Mouse (Mus musculus) E14TG2a.4 (cell line): ENCODE results near the gene B3gnt2.
A peak's percentile ranks its signal among the peaks of the same experiment; 100 is the strongest.

Experiments
- H3K27me3 ChIP-seq: 2 replicates; pipeline ENCODE4 v1.6.1; 2014; ENCODE audit warnings: low read length, control low read depth; ENCODE audit not compliant: insufficient read depth
- H3K36me3 ChIP-seq: 2 replicates; pipeline ENCODE4 v1.6.1; 2014; ENCODE audit warnings: low read length, control low read depth; ENCODE audit not compliant: insufficient read depth
- H3K4me1 ChIP-seq: replicated peaks from 2 replicates; pipeline ENCODE4 v1.6.1; 2014; ENCODE audit warnings: low read depth, low read length, control low read depth
- H3K4me3 ChIP-seq: replicated peaks from 2 replicates; pipeline ENCODE4 v1.5.1; 2014; ENCODE audit warnings: mild to moderate bottlenecking, low read length
- H3K9me3 ChIP-seq: 2 replicates; pipeline ENCODE4 v1.6.1; 2014; ENCODE audit warnings: low read length, control low read depth
- CTCF ChIP-seq: conservative IDR thresholded peaks from 2 replicates; pipeline ENCODE4 v1.5.1; 2014; ENCODE audit warnings: low read length
- NANOG ChIP-seq: IDR thresholded peaks from 2 replicates; pipeline ENCODE4 v1.6.1; 2014; ENCODE audit warnings: borderline replicate concordance, low read length, mixed read lengths
- POU5F1 ChIP-seq: IDR thresholded peaks from 2 replicates; pipeline ENCODE4 v1.6.1; 2014; ENCODE audit warnings: low read length, borderline replicate concordance

The B3gnt2 gene

DNA sequence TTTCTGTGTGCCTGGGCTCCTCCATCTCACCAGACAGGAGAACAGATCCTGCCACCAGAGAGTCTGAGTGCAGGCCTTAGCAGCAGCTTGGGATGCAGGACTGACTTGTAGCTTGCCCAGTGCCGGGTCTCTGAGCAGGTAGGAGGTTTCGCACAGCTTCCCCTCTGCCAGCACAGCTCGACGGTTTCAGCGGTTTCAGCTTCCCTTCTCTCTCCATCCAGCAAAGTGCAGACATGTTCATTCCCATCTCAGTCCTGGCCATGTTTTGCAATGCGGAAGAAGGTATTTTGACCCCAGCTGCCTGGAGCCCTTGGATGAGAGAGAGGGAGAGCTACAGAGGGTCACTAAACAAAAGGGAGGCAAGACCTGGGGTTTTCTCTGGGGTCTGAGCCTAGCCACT lies 30.1 kb downstream of the B3gnt2 start:
- no peak for TF ChIP-seq CTCF
- TF ChIP-seq NANOG: no peak
- TF ChIP-seq POU5F1: no peak
- peaks cover 66% of the 10 kb centered on the region for H3K36me3 ChIP-seq
- peaks cover 23% of the 10 kb centered on the region for H3K9me3 ChIP-seq
- H3K27me3 ChIP-seq: no peaks in the 10 kb centered on the region
- H3K4me1 ChIP-seq: peaks cover 85% of the 10 kb centered on the region
- H3K4me3 ChIP-seq: peak overlapping the region; percentile 67

DNA sequence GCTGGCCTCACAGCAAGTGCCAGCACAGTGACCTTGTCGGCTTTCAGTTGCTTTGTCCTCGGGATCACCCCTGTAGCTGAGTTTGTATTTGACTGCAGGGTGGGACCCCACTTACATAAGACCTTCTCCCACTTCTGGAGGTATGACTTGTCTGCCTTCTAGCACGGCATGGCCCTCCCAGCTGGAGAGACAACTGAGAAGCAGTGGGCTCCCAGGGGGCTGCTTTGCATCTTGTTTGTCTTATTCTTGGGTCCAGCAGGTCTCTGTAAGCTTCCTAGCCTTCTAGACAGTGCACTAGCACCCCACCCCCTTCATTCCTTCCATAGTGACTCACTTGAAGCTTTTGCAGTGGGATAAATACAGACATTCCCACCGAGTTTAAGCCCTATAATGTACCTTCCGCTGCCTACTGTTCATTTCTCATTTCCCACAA lies 30.6 kb downstream of the B3gnt2 start:
- Histone ChIP-seq H3K4me3 (peak overlapping the region; percentile 67), H3K36me3 (peaks cover 61% of the 10 kb centered on the region), H3K4me1 (peaks cover 80% of the 10 kb centered on the region), H3K27me3 (no peaks in the 10 kb centered on the region), H3K9me3 (peaks cover 25% of the 10 kb centered on the region)
- TF ChIP-seq NANOG (peak; percentile 77; the same call in 1 of the 2 replicates), CTCF (no peak), POU5F1 (no peak)

DNA sequence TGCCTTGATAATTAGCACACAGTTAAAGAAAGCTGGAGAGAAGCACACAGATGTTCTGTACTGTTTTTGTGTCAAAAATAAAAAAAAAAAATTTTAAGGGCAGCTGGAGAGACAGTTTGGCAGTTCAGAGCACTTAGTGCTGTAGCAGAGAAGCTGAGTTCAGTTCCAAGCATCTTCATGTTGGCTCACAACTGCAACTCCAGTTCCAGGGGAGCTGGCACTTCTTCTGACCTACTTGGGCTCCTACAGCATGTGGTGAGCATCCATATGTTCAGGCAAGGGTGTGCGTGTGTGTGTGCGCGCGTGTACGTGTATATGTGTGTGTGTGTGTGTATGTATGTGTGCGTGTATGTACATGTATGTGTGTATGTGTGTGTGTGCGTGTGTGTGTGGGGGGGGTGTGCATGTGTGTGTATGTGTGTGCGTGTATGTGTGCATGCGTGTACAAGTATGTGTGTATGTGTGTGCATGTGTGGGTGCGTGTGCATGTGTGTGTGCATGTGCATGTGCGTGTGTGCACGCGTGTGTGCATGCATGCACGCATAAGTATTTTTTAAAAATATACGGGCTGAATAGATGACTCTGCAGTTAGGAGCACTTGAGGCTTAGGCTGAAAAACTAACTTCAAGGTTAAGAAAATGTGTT lies 31.7 kb downstream of the B3gnt2 start:
- Histone ChIP-seq H3K27me3 (no peaks in the 10 kb centered on the region), H3K9me3 (peaks cover 25% of the 10 kb centered on the region), H3K4me3 (no peak overlapping the region), H3K4me1 (peaks cover 78% of the 10 kb centered on the region), H3K36me3 (peaks cover 53% of the 10 kb centered on the region)
- TF ChIP-seq NANOG: no peak
- no peak for TF ChIP-seq CTCF
- no peak for TF ChIP-seq POU5F1

DNA sequence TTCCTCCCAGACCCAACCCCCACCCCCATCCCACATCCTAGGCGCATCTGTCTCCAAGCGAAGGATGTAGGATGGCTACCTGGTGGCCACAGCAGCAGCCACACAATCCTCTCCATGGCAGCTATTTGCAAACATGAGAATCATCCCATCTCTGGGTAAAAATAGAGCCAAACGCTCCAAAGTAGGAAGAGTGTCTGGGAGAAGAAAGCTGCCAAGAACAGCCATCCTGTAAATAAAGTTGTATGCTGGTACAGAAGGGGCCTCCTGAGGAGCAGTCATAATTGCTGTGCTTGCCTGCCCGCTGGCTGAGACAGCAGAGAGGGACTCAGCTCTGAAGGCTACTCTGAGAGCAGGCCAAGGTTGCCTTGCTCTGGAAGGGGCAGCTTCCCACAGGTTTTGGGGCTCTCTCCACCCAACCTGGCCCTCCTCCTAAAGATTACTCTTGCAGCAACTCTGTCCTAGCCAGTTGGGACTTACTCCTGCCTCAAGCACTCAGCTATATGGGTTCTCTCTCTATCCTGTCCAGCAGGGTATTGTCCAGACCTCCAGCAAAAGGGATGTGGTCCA lies 33.2 kb downstream of the B3gnt2 start:
- no peak overlapping the region for H3K4me3 ChIP-seq
- TF ChIP-seq CTCF (no peak), NANOG (no peak)
- H3K4me1 ChIP-seq: peaks cover 72% of the 10 kb centered on the region
- no peaks in the 10 kb centered on the region for H3K27me3 ChIP-seq
- peaks cover 25% of the 10 kb centered on the region for H3K9me3 ChIP-seq
- peaks cover 38% of the 10 kb centered on the region for H3K36me3 ChIP-seq

DNA sequence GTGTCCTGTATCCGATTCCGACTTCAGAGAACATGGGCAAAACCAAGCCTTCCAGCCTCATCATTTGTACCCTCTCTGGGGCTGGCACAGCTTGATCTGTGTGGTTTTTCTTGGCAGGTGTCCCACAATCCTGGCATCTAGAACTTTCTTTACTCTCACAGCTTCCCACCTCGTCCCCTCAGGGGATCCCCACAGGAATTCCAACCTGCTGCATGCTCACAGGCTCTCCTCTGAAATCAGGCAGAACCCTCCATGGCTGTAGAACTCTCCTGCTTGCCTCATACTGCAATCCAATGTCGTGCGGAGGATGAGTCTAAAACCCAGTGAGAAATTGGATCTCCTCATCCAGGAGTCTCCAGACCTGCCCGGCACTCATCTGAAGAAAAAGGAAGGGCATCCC lies 34.1 kb downstream of the B3gnt2 start:
- no peak for TF ChIP-seq POU5F1
- no peak for TF ChIP-seq CTCF
- no peak for TF ChIP-seq NANOG
- H3K27me3 ChIP-seq: no peaks in the 10 kb centered on the region

DNA sequence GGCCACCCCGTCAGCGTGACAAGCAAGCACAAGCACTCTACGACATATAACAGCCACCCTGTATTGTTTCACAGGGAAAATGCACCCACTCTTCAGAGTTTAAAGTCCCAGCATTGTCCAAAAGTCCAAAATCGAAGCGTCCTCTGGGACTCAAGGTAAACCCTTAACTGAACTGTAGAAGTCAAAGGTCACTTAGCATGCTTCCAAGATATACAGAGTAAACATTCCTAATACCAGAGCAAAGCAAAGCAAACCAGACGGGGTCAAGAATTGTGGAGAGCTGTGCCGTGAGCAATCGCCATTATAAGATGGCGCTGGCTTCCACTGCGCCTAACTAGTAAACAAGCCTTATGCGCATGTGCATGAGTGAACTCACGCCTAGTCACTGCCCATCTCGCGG lies 34.7 kb downstream of the B3gnt2 start:
- no peak for TF ChIP-seq CTCF
- TF ChIP-seq POU5F1: peak; percentile 11; the same call in 1 of the 2 replicates
- peaks cover 31% of the 10 kb centered on the region for H3K36me3 ChIP-seq
- H3K4me1 ChIP-seq: peaks cover 73% of the 10 kb centered on the region
- H3K27me3 ChIP-seq: no peaks in the 10 kb centered on the region
- H3K4me3 ChIP-seq: no peak overlapping the region
- H3K9me3 ChIP-seq: peaks cover 25% of the 10 kb centered on the region

More for the DNA sequence above, 34.1 kb downstream of the B3gnt2 start:
- peaks cover 72% of the 10 kb centered on the region for H3K4me1 ChIP-seq
- no peak overlapping the region for H3K4me3 ChIP-seq
- peaks cover 32% of the 10 kb centered on the region for H3K36me3 ChIP-seq
- peaks cover 25% of the 10 kb centered on the region for H3K9me3 ChIP-seq

DNA sequence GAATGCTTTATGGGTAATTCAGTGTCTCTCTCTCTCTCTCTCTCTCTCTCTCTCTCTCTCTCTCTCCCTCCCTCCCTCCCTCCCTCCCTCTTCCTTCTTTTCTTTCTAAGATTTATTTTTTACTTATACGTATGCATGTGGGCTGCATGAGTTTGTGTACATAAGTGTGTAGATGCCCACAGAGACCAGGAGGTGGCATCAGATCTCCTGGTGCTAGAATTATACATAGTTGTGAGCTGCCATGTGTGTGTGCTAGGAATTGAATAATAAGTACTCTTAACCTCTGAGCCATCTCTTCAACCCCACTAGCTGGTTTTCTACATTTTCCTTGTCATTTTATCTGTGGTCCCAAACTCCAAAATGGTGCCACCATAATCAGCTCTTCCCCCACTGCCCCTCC lies 35.2 kb downstream of the B3gnt2 start:
- peaks cover 27% of the 10 kb centered on the region for H3K36me3 ChIP-seq
- peaks cover 25% of the 10 kb centered on the region for H3K9me3 ChIP-seq
- peaks cover 71% of the 10 kb centered on the region for H3K4me1 ChIP-seq
- no peaks in the 10 kb centered on the region for H3K27me3 ChIP-seq
- TF ChIP-seq NANOG (no peak), POU5F1 (no peak), CTCF (no peak)
- H3K4me3 ChIP-seq: no peak overlapping the region

DNA sequence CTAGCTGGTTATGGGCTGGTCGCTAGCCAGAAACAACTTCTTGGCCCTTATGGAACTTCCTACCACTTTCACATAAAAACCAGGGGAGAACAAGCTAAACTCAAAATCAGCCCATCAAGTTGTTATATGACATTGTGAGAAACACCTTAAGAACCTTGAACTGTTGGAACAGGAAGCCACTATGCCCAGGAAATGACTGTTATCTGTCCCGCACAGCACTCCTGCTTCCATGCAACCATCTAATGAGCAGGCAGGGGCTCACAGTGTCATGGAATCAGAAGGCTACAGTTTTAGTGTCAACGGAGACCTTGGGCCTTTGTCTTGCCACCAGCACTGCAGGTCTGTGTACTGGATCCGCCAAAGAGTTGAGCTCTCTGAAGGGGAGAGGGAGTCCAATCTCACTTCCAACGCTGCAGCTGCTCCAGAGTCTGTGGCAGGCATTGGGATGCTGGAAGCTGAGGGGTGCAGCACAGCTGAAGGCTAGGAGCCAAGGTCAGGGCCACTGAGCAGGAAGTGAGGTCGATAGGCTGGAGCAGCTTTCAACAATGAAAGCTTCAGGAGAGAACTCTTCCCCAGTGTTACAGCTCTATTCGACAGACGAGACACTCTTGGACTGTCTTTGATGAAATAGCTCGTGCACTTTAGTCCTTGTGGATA lies 36.6 kb downstream of the B3gnt2 start:
- Histone ChIP-seq H3K36me3 (peaks cover 27% of the 10 kb centered on the region), H3K4me1 (peaks cover 61% of the 10 kb centered on the region), H3K4me3 (no peak overlapping the region; the same call in 1 of the 2 replicates), H3K9me3 (peaks cover 25% of the 10 kb centered on the region), H3K27me3 (no peaks in the 10 kb centered on the region)
- TF ChIP-seq CTCF: no peak
- TF ChIP-seq NANOG: no peak
- no peak for TF ChIP-seq POU5F1

DNA sequence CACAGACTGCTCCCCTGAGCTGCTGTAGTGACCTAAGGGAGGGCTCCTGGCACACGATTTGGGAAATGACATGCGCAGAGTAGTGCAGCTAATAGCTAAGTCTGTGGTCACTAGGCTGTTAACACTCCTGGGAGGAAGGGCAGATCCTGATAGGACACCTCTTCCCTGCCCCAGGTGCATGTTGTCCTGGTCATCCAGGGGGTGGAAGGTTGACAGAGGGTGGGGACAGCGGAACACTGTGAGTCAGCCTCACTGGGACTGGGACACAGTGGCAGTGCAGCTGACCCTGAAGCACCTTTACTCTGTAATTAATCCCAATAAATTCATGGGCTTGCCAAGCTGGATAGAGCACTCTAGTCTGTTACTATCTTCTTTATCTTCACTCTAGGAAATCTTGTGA lies 39.5 kb downstream of the B3gnt2 start:
- peaks cover 68% of the 10 kb centered on the region for H3K4me1 ChIP-seq
- no peak overlapping the region for H3K4me3 ChIP-seq
- no peaks in the 10 kb centered on the region; the same call in 1 of the 2 replicates for H3K36me3 ChIP-seq
- peaks cover 7% of the 10 kb centered on the region for H3K9me3 ChIP-seq
- no peak for TF ChIP-seq NANOG
- no peaks in the 10 kb centered on the region for H3K27me3 ChIP-seq
